10 mouse cellular contexts compared by ENCODE assay signal in genomic region chr1:105630481-105630880, GRCm38 (mm10). TPM values are rescaled to one million over a fixed set of nuclear protein-coding genes. Genes with fewer than 3 reads are reported as not detected.
DNase-seq lines count a peak whose midpoint lies in the region; ATAC-seq and TF ChIP-seq lines count a peak whose summit lies in the region.
"Had no signal": no experiment of that assay in that cellular context is flagged by ENCODE, and none has a peak within 500 bp of the region (broad histone marks: within the 10 kb centered on the region; RNA-seq: fewer than 3 reads in every experiment).

No protein-coding gene starts in this region.

- no peak for TF ChIP-seq EP300 in MEL (IDR thresholded peaks at IDR 0.05; ENCODE audit: low read depth in 1 of 2, low read length in 2 of 2)

- H3K36me3 ChIP-seq in MEL (ENCODE audit: control insufficient read depth in 1 of 2, insufficient read depth in 2 of 2, low read length in 2 of 2), result peaks cover 0 to 1% of the 10 kb centered on the region in 2 experiments; a peak in 2 of 4 replicates
- H3K36me3 ChIP-seq in hindbrain, embryonic 14.5 days (replicated peaks; ENCODE audit: control insufficient read depth, insufficient read depth), result no peaks in the 10 kb centered on the region
- H3K36me3 ChIP-seq: embryonic facial prominence, embryonic 15.5 days had no signal

- H3K4me3 ChIP-seq in MEL (ENCODE audit: control insufficient read depth in 1 of 2, insufficient read depth in 1 of 2, low read depth in 2 of 2, low read length in 2 of 2), result no peak overlapping the region
- H3K4me3 ChIP-seq in hindbrain, embryonic 14.5 days (replicated peaks; ENCODE audit: low read length), result no peak overlapping the region
- H3K4me3 ChIP-seq: embryonic facial prominence, embryonic 15.5 days; liver, embryonic 15.5 days had no signal

- no peak overlapping the region for H3K9ac ChIP-seq in MEL (ENCODE audit: control insufficient read depth, low read depth, low read length, poor library complexity, severe bottlenecking)
- no peak overlapping the region for H3K9ac ChIP-seq in hindbrain, embryonic 14.5 days
- H3K9ac ChIP-seq: embryonic facial prominence, embryonic 15.5 days; liver, embryonic 15.5 days had no signal

- TF ChIP-seq CTCF in MEL (IDR thresholded peaks at IDR 0.05 in 2 of 3, conservative IDR thresholded peaks at IDR 0.05 in 1 of 3; ENCODE audit: control insufficient read depth in 1 of 3, insufficient read depth in 1 of 3, low read depth in 2 of 3, low read length in 3 of 3, poor library complexity in 1 of 3, severe bottlenecking in 1 of 3), result peak in 2 of 3 experiments; percentile 62 to 80; a peak in 4 of 6 replicates

- H3K79me2 ChIP-seq in MEL (ENCODE audit: control insufficient read depth, insufficient read depth, low read length, poor library complexity), result no peaks in the 10 kb centered on the region

- no peak for TF ChIP-seq POLR2A in MEL (IDR thresholded peaks at IDR 0.05; ENCODE audit: control insufficient read depth in 1 of 2, insufficient read depth in 1 of 2, low read depth in 1 of 2, low read length in 2 of 2, poor library complexity in 1 of 2)

- no peaks in the 10 kb centered on the region for H3K9me3 ChIP-seq in MEL (replicated peaks; ENCODE audit: insufficient read depth, low read length)
- H3K9me3 ChIP-seq in hindbrain, embryonic 14.5 days (ENCODE audit: control insufficient read depth, low read length), result no peaks in the 10 kb centered on the region
- H3K9me3 ChIP-seq: embryonic facial prominence, embryonic 15.5 days; liver, embryonic 15.5 days had no signal

- H3K27ac ChIP-seq in MEL (ENCODE audit: control insufficient read depth, low read depth, low read length), result no peak overlapping the region
- H3K27ac ChIP-seq in hindbrain, embryonic 14.5 days, result no peak overlapping the region
- H3K27ac ChIP-seq: embryonic facial prominence, embryonic 15.5 days; liver, embryonic 15.5 days had no signal

- DNase-seq in kidney, postnatal 10 days, result peak; percentile 9
- DNase-seq in kidney, adult 18-20 months, result no peak
- peak; percentile 73 for DNase-seq in MEL (ENCODE audit: low read depth, low spot score)
- DNase-seq in cerebellum, adult 11 months, result peak; percentile 24
- DNase-seq in hindbrain, embryonic 14.5 days (ENCODE audit: low spot score), result peak; percentile 86
- no peak for DNase-seq in urinary bladder, adult 2 months (ENCODE audit: low spot score)
- DNase-seq in ovary, postnatal 36 days (ENCODE audit: low spot score), result no peak

- 41% methylated on average over 3 of the region's 3 CpGs for WGBS in hindbrain, embryonic 14.5 days

- no peaks in the 10 kb centered on the region for H3K27me3 ChIP-seq in MEL (ENCODE audit: control insufficient read depth in 1 of 2, insufficient read depth in 2 of 2, low read length in 2 of 2)
- H3K27me3 ChIP-seq in hindbrain, embryonic 14.5 days (ENCODE audit: control insufficient read depth, insufficient read depth, low read length), result no peaks in the 10 kb centered on the region
- H3K27me3 ChIP-seq: embryonic facial prominence, embryonic 15.5 days; liver, embryonic 15.5 days had no signal

- peak; percentile 91 for TF ChIP-seq RAD21 in MEL (IDR thresholded peaks at IDR 0.05; ENCODE audit: low read depth, low read length)

- no peak; the same call in 1 of the 2 replicates for ATAC-seq in hindbrain, embryonic 14.5 days (ENCODE audit: low FRiP score)
- ATAC-seq in megakaryocyte progenitor cell, adult 5-6 weeks (replicated peaks; ENCODE audit: poor library complexity), result peak; percentile 90

- no peak overlapping the region for H3K4me2 ChIP-seq in hindbrain, embryonic 14.5 days (replicated peaks)
- H3K4me2 ChIP-seq: embryonic facial prominence, embryonic 15.5 days; liver, embryonic 15.5 days had no signal

- no peaks in the 10 kb centered on the region for H3K4me1 ChIP-seq in MEL (ENCODE audit: control insufficient read depth in 1 of 2, insufficient read depth in 2 of 2, low read length in 2 of 2)
- no peaks in the 10 kb centered on the region for H3K4me1 ChIP-seq in hindbrain, embryonic 14.5 days (replicated peaks; ENCODE audit: control insufficient read depth, insufficient read depth, low read length)
- H3K4me1 ChIP-seq: embryonic facial prominence, embryonic 15.5 days; liver, embryonic 15.5 days had no signal

TF ChIP-seq in MEL, 35 proteins besides CTCF, POLR2A, EP300 and RAD21:
- TF ChIP-seq SMC3 (IDR thresholded peaks at IDR 0.05; ENCODE audit: low read depth, low read length), result peak; percentile 94
- TF ChIP-seq ZKSCAN1 (IDR thresholded peaks at IDR 0.05; ENCODE audit: low read depth, low read length), result no peak
- peak; percentile 92 for TF ChIP-seq ZC3H11A (IDR thresholded peaks at IDR 0.05; ENCODE audit: low read depth, low read length)

RNA-seq across cellular contexts. Expression of gene Pign, which starts 33.0 kb away (rescaled TPM):
- 36.1 and 38.8 TPM in 2 replicates for total RNA-seq in MEL (2012; rRNA removed)
- polyA plus RNA-seq in MEL (2012; ENCODE audit: insufficient read depth in 1 of 2, insufficient read length in 2 of 2, low read depth in 1 of 2, low replicate concordance in 2 of 2, missing spikeins in 1 of 2), result 10 to 100 TPM; 27.1 to 59.0 TPM
- 12.5 and 14.8 TPM in 2 replicates for polyA plus RNA-seq in hindbrain, embryonic 14.5 days (2014; fragmentation: Nextera tagmentation; extraction: Ambion mirVana)
- total RNA-seq in megakaryocyte progenitor cell, adult 5-6 weeks (2015), result 28.5 and 32.8 TPM in 2 replicates
- 32.9 and 73.1 TPM in 2 replicates for total RNA-seq in megakaryocyte progenitor cell, adult 5-6 weeks (2017)
- 17.1 and 21.2 TPM in 2 replicates for polyA plus RNA-seq in urinary bladder, adult 2 months (2012; rRNA removed)

RNA-seq across cellular contexts. Expression of gene Relch, which starts 33.2 kb away (rescaled TPM):
- 29.2 and 31.4 TPM in 2 replicates for total RNA-seq in MEL (2012; rRNA removed)
- 10 to 100 TPM; 39.0 to 41.9 TPM for polyA plus RNA-seq in MEL (2012; ENCODE audit: insufficient read depth in 1 of 2, insufficient read length in 2 of 2, low read depth in 1 of 2, low replicate concordance in 2 of 2, missing spikeins in 1 of 2)
- 48.5 and 54.2 TPM in 2 replicates for polyA plus RNA-seq in hindbrain, embryonic 14.5 days (2014; fragmentation: Nextera tagmentation; extraction: Ambion mirVana)
- 55.3 and 63.4 TPM in 2 replicates for total RNA-seq in megakaryocyte progenitor cell, adult 5-6 weeks (2015)
- total RNA-seq in megakaryocyte progenitor cell, adult 5-6 weeks (2017), result 38.2 and 44.2 TPM in 2 replicates
- polyA plus RNA-seq in urinary bladder, adult 2 months (2012; rRNA removed), result 37.0 and 43.5 TPM in 2 replicates

Comparison
In these comparisons a context has a peak if more than half of its experiments do, and no peak if none do; other contexts are left out.
1. DNase-seq: peak in kidney, postnatal 10 days (single experiment), MEL (single experiment), cerebellum, adult 11 months (single experiment) and hindbrain, embryonic 14.5 days (single experiment); none in kidney, adult 18-20 months (single experiment), urinary bladder, adult 2 months (single experiment) and ovary, postnatal 36 days (single experiment).